ENCODE assay signal across 12 mouse cellular contexts in genomic region chr11:89002621-89003020, GRCm38 (mm10). TPM values are rescaled to one million over a fixed set of nuclear protein-coding genes. Genes with fewer than 3 reads are reported as not detected.
DNase-seq lines count a peak whose midpoint lies in the region; ATAC-seq and TF ChIP-seq lines count a peak whose summit lies in the region.
"Had no signal": no experiment of that assay in that cellular context is flagged by ENCODE, and none has a peak within 500 bp of the region (broad histone marks: within the 10 kb centered on the region; RNA-seq: fewer than 3 reads in every experiment).

No protein-coding gene starts in this region.

- ATAC-seq in stomach, postnatal 0 days (ENCODE audit: low FRiP score, low TSS enrichment) = no peak

- H3K4me2 ChIP-seq in stomach, postnatal 0 days (replicated peaks; ENCODE audit: low read depth) = peak overlapping the region; percentile 77

- no peaks in the 10 kb centered on the region for H3K9me3 ChIP-seq in stomach, postnatal 0 days (ENCODE audit: control insufficient read depth, low read length)

- peaks cover 14% of the 10 kb centered on the region for H3K4me1 ChIP-seq in kidney, adult 2 months (ENCODE audit: control insufficient read depth, insufficient read depth, low read length)
- H3K4me1 ChIP-seq in testis, adult 2 months (ENCODE audit: control insufficient read depth, insufficient read depth, low read length) = peaks cover 10% of the 10 kb centered on the region
- H3K4me1 ChIP-seq in stomach, postnatal 0 days (replicated peaks; ENCODE audit: control insufficient read depth, insufficient read depth) = peaks cover 5% of the 10 kb centered on the region; the same call in 1 of the 2 replicates

- TF ChIP-seq CTCF in kidney, adult 2 months (conservative IDR thresholded peaks at IDR 0.05; ENCODE audit: insufficient read depth, insufficient read length, low read depth, low read length) = no peak
- no peak for TF ChIP-seq CTCF in testis, adult 2 months (IDR thresholded peaks at IDR 0.05; ENCODE audit: control insufficient read depth, insufficient read depth, insufficient replicate concordance, low read depth, low read length)
- TF ChIP-seq CTCF in stomach, postnatal 0 days (IDR thresholded peaks at IDR 0.05; ENCODE audit: low read depth) = no peak

- H3K4me3 ChIP-seq in kidney, adult 2 months (ENCODE audit: insufficient read depth, low read depth, low read length) = peak overlapping the region; percentile 19
- no peak overlapping the region for H3K4me3 ChIP-seq in testis, adult 2 months (ENCODE audit: control insufficient read depth, low read depth, low read length)
- peak overlapping the region; percentile 22; the same call in 1 of the 2 replicates for H3K4me3 ChIP-seq in stomach, postnatal 0 days (ENCODE audit: low read depth, low read length)

- no peak for TF ChIP-seq POLR2A in kidney, adult 2 months (IDR thresholded peaks at IDR 0.05; ENCODE audit: low read depth, low read length)
- TF ChIP-seq POLR2A in testis, adult 2 months (IDR thresholded peaks at IDR 0.05; ENCODE audit: control insufficient read depth, low read depth, low read length) = no peak

- H3K36me3 ChIP-seq in kidney, adult 2 months (ENCODE audit: control insufficient read depth, insufficient read depth, low read length) = peaks cover 3% of the 10 kb centered on the region; the same call in 1 of the 2 replicates
- H3K36me3 ChIP-seq in testis, adult 2 months (ENCODE audit: control insufficient read depth, insufficient read depth, low read length) = no peaks in the 10 kb centered on the region
- no peaks in the 10 kb centered on the region for H3K36me3 ChIP-seq in stomach, postnatal 0 days (ENCODE audit: control insufficient read depth, insufficient read depth, low read length)

- no peaks in the 10 kb centered on the region for H3K27me3 ChIP-seq in kidney, adult 2 months (replicated peaks; ENCODE audit: control insufficient read depth, insufficient read depth, low read length)
- no peaks in the 10 kb centered on the region for H3K27me3 ChIP-seq in testis, adult 2 months (ENCODE audit: control insufficient read depth, insufficient read depth, low read length)
- no peaks in the 10 kb centered on the region for H3K27me3 ChIP-seq in stomach, postnatal 0 days (ENCODE audit: control insufficient read depth, insufficient read depth, low read length)

- no peak for TF ChIP-seq EP300 in stomach, postnatal 0 days (optimal IDR thresholded peaks at IDR 0.05)

- 37% methylated on average over 5 of the region's 5 CpGs for WGBS in kidney, adult 2 months
- WGBS in stomach, postnatal 0 days = 59% methylated on average over 5 of the region's 5 CpGs

- H3K9ac ChIP-seq in stomach, postnatal 0 days (ENCODE audit: low read length) = peak overlapping the region; percentile 48

- H3K27ac ChIP-seq in kidney, adult 2 months (ENCODE audit: insufficient read depth, low read depth, low read length) = peak overlapping the region; percentile 46
- peak overlapping the region; percentile 65 for H3K27ac ChIP-seq in testis, adult 2 months (ENCODE audit: control insufficient read depth, insufficient read depth, low read depth, low read length)
- peak overlapping the region; percentile 53; the same call in 1 of the 2 replicates for H3K27ac ChIP-seq in stomach, postnatal 0 days (replicated peaks)

- DNase-seq in cerebellum, postnatal 10 days = peak; percentile 68 to 76
- no peak for DNase-seq in cerebellum, adult 11 months
- DNase-seq in kidney, adult 2 months = no peak
- DNase-seq in kidney, adult 11 months = no peak
- DNase-seq in testis, postnatal 14 days (ENCODE audit: low spot score) = no peak
- DNase-seq in stomach, postnatal 0 days (ENCODE audit: low spot score) = no peak
- DNase-seq in thymus, postnatal 25 days = no peak
- DNase-seq: lung, adult 2 months; thymus, adult 2 months had no signal

RNA-seq across cellular contexts. Expression of gene Trim25, which starts 3.4 kb away (rescaled TPM):
- 27.3 and 35.0 TPM in 2 replicates for polyA plus RNA-seq in kidney, adult 2 months (2012; rRNA removed)
- polyA plus RNA-seq in testis, adult 2 months (2012; rRNA removed) = 4.3 and 4.6 TPM in 2 replicates
- polyA plus RNA-seq in stomach, postnatal 0 days (2015; fragmentation: Nextera tagmentation; extraction: Ambion mirVana) = 28.3 and 29.5 TPM in 2 replicates

RNA-seq across cellular contexts. Expression of gene Coil, which starts 32.6 kb away (rescaled TPM):
- 3.1 and 3.6 TPM in 2 replicates for polyA plus RNA-seq in kidney, adult 2 months (2012; rRNA removed)
- polyA plus RNA-seq in testis, adult 2 months (2012; rRNA removed) = 98.9 and 101 TPM in 2 replicates
- 5.9 and 6.2 TPM in 2 replicates for polyA plus RNA-seq in stomach, postnatal 0 days (2015; fragmentation: Nextera tagmentation; extraction: Ambion mirVana)

RNA-seq across cellular contexts. Expression of gene Elobl, which starts 35.9 kb away (rescaled TPM):
- polyA plus RNA-seq in kidney, adult 2 months (2012; rRNA removed) = 0.92 and 1.5 TPM in 2 replicates
- polyA plus RNA-seq in testis, adult 2 months (2012; rRNA removed) = 0.27 and 0.48 TPM in 2 replicates
- polyA plus RNA-seq in stomach, postnatal 0 days (2015; fragmentation: Nextera tagmentation; extraction: Ambion mirVana) = not detected in 2 replicates
- polyA plus RNA-seq: C2C12; neural tube, embryonic 14.5 days had no signal

RNA-seq across cellular contexts. Expression of gene Scpep1, which starts 47.4 kb away (rescaled TPM):
- polyA plus RNA-seq in kidney, adult 2 months (2012; rRNA removed) = 61.5 and 74.1 TPM in 2 replicates
- polyA plus RNA-seq in testis, adult 2 months (2012; rRNA removed) = 15.6 and 16.4 TPM in 2 replicates
- polyA plus RNA-seq in stomach, postnatal 0 days (2015; fragmentation: Nextera tagmentation; extraction: Ambion mirVana) = 67.2 and 67.8 TPM in 2 replicates

Comparison
In these comparisons a context has a peak if more than half of its experiments do, and no peak if none do; other contexts are left out.
1. DNase-seq: peak in cerebellum, postnatal 10 days (2 of 2); none in cerebellum, adult 11 months (single experiment), kidney, adult 2 months (single experiment), kidney, adult 11 months (single experiment), testis, postnatal 14 days (single experiment), stomach, postnatal 0 days (single experiment) and thymus, postnatal 25 days (single experiment).
2. RNA of gene Coil, which starts 32.6 kb away (polyA plus RNA-seq): 98.9 to 101 TPM in testis, adult 2 months; 5.9 to 6.2 TPM in stomach, postnatal 0 days and 3.1 to 3.6 TPM in kidney, adult 2 months; every median in the first group is over 10 times any median in the second.
3. Peak in every context shown above with its lines, with median percentiles within 50 percentile points of each other: H3K27ac ChIP-seq.